Mouse (Mus musculus) lung, postnatal 10 days (tissue): Measurements from ENCODE around the gene Rmdn2.
A peak's percentile ranks its signal among the peaks of the same experiment; 100 is the strongest.

Experiments used
- DNase-seq: peaks from one replicate; pipeline ENCODE4 v3.0.0; 2021

Rmdn2 gene

GRCm38 (mm10) chr17:79611545-79611944, at the start of gene Rmdn2:
TSS of gene Rmdn2 (plus strand) at chr17:79611863.
- DNase-seq = no peak

GRCm38 (mm10) chr17:79563067-79563620, 48.5 kb upstream of the Rmdn2 start:
- no peak for DNase-seq

GRCm38 (mm10) chr17:79563721-79564120, 47.9 kb upstream of the Rmdn2 start:
- no peak for DNase-seq

GRCm38 (mm10) chr17:79565241-79565961, 46.3 kb upstream of the Rmdn2 start:
- DNase-seq = peak; percentile 68

GRCm38 (mm10) chr17:79568401-79568800, 43.3 kb upstream of the Rmdn2 start:
- DNase-seq = peak; percentile 16

GRCm38 (mm10) chr17:79578328-79578727, 33.3 kb upstream of the Rmdn2 start:
- DNase-seq = no peak

- DNase-seq = peak; percentile 86
Measured at GRCm38 (mm10) chr17:79580264-79580920, 31.3 kb upstream of the Rmdn2 start.

- DNase-seq = no peak
Measured at GRCm38 (mm10) chr17:79583466-79583865, 28.2 kb upstream of the Rmdn2 start.

- DNase-seq = no peak
Measured at GRCm38 (mm10) chr17:79584246-79584800, 27.3 kb upstream of the Rmdn2 start.

- no peak for DNase-seq
Measured at GRCm38 (mm10) chr17:79589913-79590312, 21.8 kb upstream of the Rmdn2 start.

- no peak for DNase-seq
Measured at GRCm38 (mm10) chr17:79595996-79596395, 15.7 kb upstream of the Rmdn2 start.

- DNase-seq = no peak
Measured at GRCm38 (mm10) chr17:79598151-79598550, 13.5 kb upstream of the Rmdn2 start.

GRCm38 (mm10) chr17:79598596-79599577, 12.8 kb upstream of the Rmdn2 start:
- no peak for DNase-seq

GRCm38 (mm10) chr17:79600108-79600507, 11.6 kb upstream of the Rmdn2 start:
- DNase-seq = no peak

- DNase-seq = no peak
Measured at GRCm38 (mm10) chr17:79602381-79602780, 9.3 kb upstream of the Rmdn2 start.

GRCm38 (mm10) chr17:79603427-79603826, 8.2 kb upstream of the Rmdn2 start:
- no peak for DNase-seq

GRCm38 (mm10) chr17:79605794-79606193, 5.9 kb upstream of the Rmdn2 start:
- DNase-seq = peak; percentile 16

- DNase-seq = peak; percentile 64
Measured at GRCm38 (mm10) chr17:79609697-79610096, 2.0 kb upstream of the Rmdn2 start.

GRCm38 (mm10) chr17:79610163-79610755, 1.4 kb upstream of the Rmdn2 start:
- peak; percentile 11 for DNase-seq

- DNase-seq = peak; percentile 73
Measured at GRCm38 (mm10) chr17:79614691-79615588, 3.3 kb downstream of the Rmdn2 start.

- no peak for DNase-seq
Measured at GRCm38 (mm10) chr17:79615897-79616296, 4.2 kb downstream of the Rmdn2 start.
